Mouse (Mus musculus) kidney, adult 2 months (tissue): ENCODE results near the gene Capn5. TPM values are rescaled to one million over a fixed set of nuclear protein-coding genes. Genes with fewer than 3 reads are reported as not detected.

ENCODE experiments used
- DNase-seq: peaks from one replicate; pipeline ENCODE4 v3.0.0; 2021
- H3K27ac ChIP-seq: fragments of 200-500 bp; 2 replicates; pipeline ENCODE4 v1.5.1; 2012; ENCODE audit warnings: low read depth, low read length, control low read depth, inconsistent platforms; ENCODE audit not compliant: insufficient read depth
- H3K27me3 ChIP-seq: fragments of 200-500 bp; replicated peaks from 2 replicates; pipeline ENCODE4 v1.6.1; 2012; ENCODE audit warnings: mild to moderate bottlenecking, moderate library complexity, low read length, inconsistent platforms; ENCODE audit not compliant: control insufficient read depth, insufficient read depth
- H3K36me3 ChIP-seq: fragments of 200-500 bp; 2 replicates; pipeline ENCODE4 v1.6.1; 2012; ENCODE audit warnings: mild to moderate bottlenecking, moderate library complexity, low read length, inconsistent platforms; ENCODE audit not compliant: control insufficient read depth, insufficient read depth
- H3K4me1 ChIP-seq: fragments of 200-500 bp; 2 replicates; pipeline ENCODE4 v1.6.1; 2011; ENCODE audit warnings: low read length; ENCODE audit not compliant: control insufficient read depth, insufficient read depth
- H3K4me3 ChIP-seq: fragments of 200-500 bp; 2 replicates; pipeline ENCODE4 v1.5.1; 2011; ENCODE audit warnings: mild to moderate bottlenecking, low read depth, low read length, control low read depth; ENCODE audit not compliant: insufficient read depth
- CTCF ChIP-seq: fragments of 200-500 bp; conservative IDR thresholded peaks from 2 replicates; pipeline ENCODE4 v1.5.1; 2011; ENCODE audit warnings: low read depth, mild to moderate bottlenecking, control low read depth, low read length, moderate library complexity, mixed read lengths; ENCODE audit not compliant: insufficient read depth, insufficient read length
- POLR2A ChIP-seq: fragments of 200-500 bp; IDR thresholded peaks from one replicate; pipeline ENCODE4 v1.6.1; 2011; ENCODE audit warnings: low read depth, low read length, control low read depth
- WGBS: fragments of 180-500 bp; shearing (Covaris S2); methylation state at CpG from one replicate; pipeline ENCODE4 v1.1.7; 2018; 5-methylcytosine and 5-hydroxymethylcytosine counted together
- polyA plus RNA-seq: library from polyadenylated mRNA; depleted of rRNA; stranded (reverse); fragments of >200 nt; gene quantifications from 2 replicates; pipeline ENCODE4 v1.2.3, GENCODE M21; 2012

The Capn5 gene
- polyA plus RNA-seq, 1 experiment, result 13.8 TPM

- DNase-seq, result peak; percentile 19
- WGBS, result 42% methylated on average over 10 of the region's 10 CpGs
- Histone ChIP-seq H3K4me3 (no peak overlapping the region), H3K27me3 (peaks cover 2% of the 10 kb centered on the region; the same call in 1 of the 2 replicates), H3K27ac (no peak overlapping the region), H3K4me1 (peaks cover 6% of the 10 kb centered on the region), H3K36me3 (no peaks in the 10 kb centered on the region)
- TF ChIP-seq POLR2A, result no peak
- TF ChIP-seq CTCF, result no peak
Observed at GRCm38 (mm10) chr7:98195151-98195801, 17.2 kb upstream of the Capn5 start.

- WGBS, result 2% methylated on average over 61 of the region's 61 CpGs
- H3K4me3 ChIP-seq, result peak overlapping the region; percentile 37
Observed at GRCm38 (mm10) chr7:98194026-98194792, 16.1 kb upstream of the Capn5 start.

GRCm38 (mm10) chr7:98193515-98194025, 15.5 kb upstream of the Capn5 start:
- Histone ChIP-seq H3K27me3 (peaks cover 2% of the 10 kb centered on the region; the same call in 1 of the 2 replicates), H3K27ac (no peak overlapping the region), H3K4me1 (peaks cover 6% of the 10 kb centered on the region), H3K36me3 (no peaks in the 10 kb centered on the region), H3K4me3 (peak overlapping the region; percentile 37)
- 4% methylated on average over 36 of the region's 36 CpGs for WGBS
- TF ChIP-seq CTCF (peak; percentile 47), POLR2A (no peak)
- DNase-seq, result peak; percentile 21

More at GRCm38 (mm10) chr7:98194026-98194792, 16.1 kb upstream of the Capn5 start:
- Histone ChIP-seq H3K4me1 (peaks cover 6% of the 10 kb centered on the region), H3K27ac (no peak overlapping the region), H3K36me3 (no peaks in the 10 kb centered on the region), H3K27me3 (peaks cover 2% of the 10 kb centered on the region; the same call in 1 of the 2 replicates)
- DNase-seq, result no peak
- TF ChIP-seq POLR2A (no peak), CTCF (no peak)

GRCm38 (mm10) chr7:98191571-98192250, 13.6 kb upstream of the Capn5 start:
- H3K27me3 ChIP-seq, result peaks cover 2% of the 10 kb centered on the region; the same call in 1 of the 2 replicates
- no peak overlapping the region for H3K4me3 ChIP-seq
- no peak overlapping the region for H3K27ac ChIP-seq
- no peaks in the 10 kb centered on the region for H3K36me3 ChIP-seq
- TF ChIP-seq POLR2A (no peak), CTCF (peak; percentile 87)
- 55% methylated on average over 17 of the region's 17 CpGs for WGBS
- peaks cover 6% of the 10 kb centered on the region for H3K4me1 ChIP-seq
- peak; percentile 63 for DNase-seq

GRCm38 (mm10) chr7:98190578-98190977, 12.5 kb upstream of the Capn5 start:
- TF ChIP-seq CTCF, result no peak
- TF ChIP-seq POLR2A, result no peak
- WGBS, result 89% methylated on average over 1 of the region's 1 CpGs
- Histone ChIP-seq H3K27ac (no peak overlapping the region), H3K27me3 (peaks cover 2% of the 10 kb centered on the region; the same call in 1 of the 2 replicates), H3K4me1 (peaks cover 7% of the 10 kb centered on the region), H3K4me3 (no peak overlapping the region), H3K36me3 (no peaks in the 10 kb centered on the region)
- no peak for DNase-seq

GRCm38 (mm10) chr7:98189745-98190144, 11.7 kb upstream of the Capn5 start:
- WGBS, result 66% methylated on average over 3 of the region's 3 CpGs
- peaks cover 15% of the 10 kb centered on the region for H3K4me1 ChIP-seq
- H3K4me3 ChIP-seq, result no peak overlapping the region
- no peaks in the 10 kb centered on the region for H3K36me3 ChIP-seq
- TF ChIP-seq POLR2A (no peak), CTCF (no peak)
- H3K27me3 ChIP-seq, result peaks cover 2% of the 10 kb centered on the region; the same call in 1 of the 2 replicates
- H3K27ac ChIP-seq, result no peak overlapping the region
- DNase-seq, result no peak

GRCm38 (mm10) chr7:98188680-98189079, 10.6 kb upstream of the Capn5 start:
- WGBS, result 91% methylated on average over 2 of the region's 2 CpGs
- no peak overlapping the region for H3K4me3 ChIP-seq
- peaks cover 11% of the 10 kb centered on the region for H3K4me1 ChIP-seq
- TF ChIP-seq CTCF (no peak), POLR2A (no peak)
- no peak overlapping the region for H3K27ac ChIP-seq
- DNase-seq, result no peak
- H3K36me3 ChIP-seq, result no peaks in the 10 kb centered on the region
- no peaks in the 10 kb centered on the region for H3K27me3 ChIP-seq
